Mouse (Mus musculus): ENCODE data around the gene Ereg. TPM values are rescaled to one million over a fixed set of nuclear protein-coding genes. Genes with fewer than 3 reads are reported as not detected.

The Ereg gene
- polyA plus RNA-seq, 1 experiment from 2014 or later, result 0.13 TPM

- Histone ChIP-seq H3K27ac (ENCODE audit: poor library complexity, severe bottlenecking) (no peak overlapping the region), H3K27me3 (replicated peaks) (peaks cover 8% of the 10 kb centered on the region; the same call in 1 of the 2 replicates), H3K9ac (no peak overlapping the region), H3K4me3 (peak overlapping the region; percentile 53), H3K36me3 (no peaks in the 10 kb centered on the region), H3K4me2 (peak overlapping the region; percentile 84), H3K9me3 (replicated peaks) (no peaks in the 10 kb centered on the region), H3K4me1 (replicated peaks) (peaks cover 13% of the 10 kb centered on the region)
- no peak for ATAC-seq (ENCODE audit: insufficient number of reproducible peaks, low FRiP score)
- WGBS, result 60% methylated on average over 8 of the region's 8 CpGs
Measured at GRCm38 (mm10) chr5:91073626-91074025, 796 bp upstream of the Ereg start.

GRCm38 (mm10) chr5:91074026-91074425 is 396 bp upstream of the Ereg start:
- peak overlapping the region; percentile 53 for H3K4me3 ChIP-seq

DNA sequence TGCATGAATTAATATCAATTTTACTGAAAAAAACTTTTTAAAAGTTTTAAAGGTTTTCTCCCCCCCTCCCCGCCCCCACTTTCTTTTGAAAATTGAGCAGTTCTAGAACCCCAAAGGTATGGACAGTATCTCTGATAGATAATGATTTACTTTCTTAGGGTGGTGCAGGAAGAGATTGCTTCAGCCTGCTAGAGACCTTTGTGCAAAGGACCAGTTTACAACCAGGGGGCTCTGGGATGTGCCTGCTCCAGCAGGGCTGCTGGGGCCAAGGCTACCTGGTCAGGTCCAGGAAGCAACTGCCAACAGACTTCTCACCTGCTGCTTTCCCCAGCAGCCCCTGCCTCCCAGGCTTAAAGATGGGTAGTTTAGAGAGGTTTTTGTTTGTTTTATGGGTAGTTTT is 599 bp downstream of the Ereg start:
- 33% methylated on average over 1 of the region's 1 CpGs for WGBS
- no peaks in the 10 kb centered on the region for H3K36me3 ChIP-seq
- no peak overlapping the region for H3K9ac ChIP-seq
- H3K4me3 ChIP-seq, result peak overlapping the region; percentile 53
- H3K27ac ChIP-seq (ENCODE audit: poor library complexity, severe bottlenecking), result no peak overlapping the region
- H3K9me3 ChIP-seq (replicated peaks), result no peaks in the 10 kb centered on the region
- ATAC-seq (ENCODE audit: insufficient number of reproducible peaks, low FRiP score), result no peak
- peaks cover 17% of the 10 kb centered on the region for H3K4me1 ChIP-seq (replicated peaks)
- H3K27me3 ChIP-seq (replicated peaks), result peaks cover 8% of the 10 kb centered on the region; the same call in 1 of the 2 replicates
- H3K4me2 ChIP-seq, result peak overlapping the region; percentile 84

More at GRCm38 (mm10) chr5:91074026-91074425, 396 bp upstream of the Ereg start:
- WGBS, result 25% methylated on average over 8 of the region's 8 CpGs
- Histone ChIP-seq H3K27me3 (replicated peaks) (peaks cover 8% of the 10 kb centered on the region; the same call in 1 of the 2 replicates), H3K9ac (peak overlapping the region; percentile 66), H3K27ac (ENCODE audit: poor library complexity, severe bottlenecking) (no peak overlapping the region), H3K4me1 (replicated peaks) (peaks cover 13% of the 10 kb centered on the region), H3K9me3 (replicated peaks) (no peaks in the 10 kb centered on the region), H3K36me3 (no peaks in the 10 kb centered on the region), H3K4me2 (peak overlapping the region; percentile 84)
- peak; percentile 36; the same call in 1 of the 2 replicates for ATAC-seq (ENCODE audit: insufficient number of reproducible peaks, low FRiP score)

DNA sequence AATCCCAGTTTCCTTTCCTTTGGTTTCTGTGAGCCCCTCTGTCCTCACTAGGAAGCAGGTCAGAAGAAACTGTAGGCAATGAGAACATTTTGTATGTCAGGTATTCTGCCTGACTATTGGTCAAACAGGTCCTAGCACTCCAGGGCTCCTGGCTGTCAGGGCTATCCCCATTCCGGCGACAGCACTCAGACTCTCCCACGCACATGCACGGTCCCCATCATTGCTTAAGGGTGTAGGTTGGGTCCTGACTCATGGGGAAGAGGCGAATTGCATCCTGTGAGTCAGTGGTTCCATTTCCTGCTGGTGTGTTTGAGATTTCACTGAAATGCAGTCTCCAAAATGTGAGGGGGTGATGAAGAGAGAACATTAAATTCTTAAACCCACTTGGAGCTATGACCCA is 8.6 kb downstream of the Ereg start:
- H3K27me3 ChIP-seq (replicated peaks), result no peaks in the 10 kb centered on the region
- H3K27ac ChIP-seq (ENCODE audit: poor library complexity, severe bottlenecking), result no peak overlapping the region
- H3K4me2 ChIP-seq, result no peak overlapping the region
- no peak overlapping the region for H3K4me3 ChIP-seq
- no peak for ATAC-seq (ENCODE audit: insufficient number of reproducible peaks, low FRiP score)
- H3K36me3 ChIP-seq, result no peaks in the 10 kb centered on the region
- H3K9me3 ChIP-seq (replicated peaks), result no peaks in the 10 kb centered on the region
- H3K4me1 ChIP-seq (replicated peaks), result peaks cover 4% of the 10 kb centered on the region; the same call in 1 of the 2 replicates
- WGBS, result 56% methylated on average over 5 of the region's 5 CpGs
- no peak overlapping the region for H3K9ac ChIP-seq

DNA sequence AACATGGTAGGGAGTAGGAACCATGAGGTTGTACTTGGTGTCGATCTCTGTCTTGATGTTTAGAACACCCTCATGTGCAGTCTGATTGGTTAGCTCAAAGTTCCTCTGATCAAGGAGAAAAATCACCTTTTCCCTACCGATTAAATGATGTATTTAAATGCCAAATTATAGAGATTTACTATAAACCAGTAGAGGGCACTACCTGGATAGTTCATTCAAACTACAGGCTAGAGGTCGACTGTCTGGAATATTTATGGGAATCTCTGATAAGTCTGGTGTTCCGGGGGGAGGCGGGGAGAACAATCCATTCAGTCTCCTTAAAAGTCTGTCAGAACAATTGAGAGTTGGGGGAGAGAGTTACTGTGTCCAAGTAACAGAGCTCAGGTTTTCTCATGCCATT is 10.9 kb downstream of the Ereg start:
- H3K9me3 ChIP-seq (replicated peaks), result no peaks in the 10 kb centered on the region
- ATAC-seq (ENCODE audit: insufficient number of reproducible peaks, low FRiP score), result no peak
- no peak overlapping the region for H3K4me3 ChIP-seq
- no peaks in the 10 kb centered on the region for H3K27me3 ChIP-seq (replicated peaks)
- WGBS, result 52% methylated on average over 5 of the region's 5 CpGs
- H3K4me1 ChIP-seq (replicated peaks), result no peaks in the 10 kb centered on the region
- no peak overlapping the region for H3K9ac ChIP-seq
- H3K27ac ChIP-seq (ENCODE audit: poor library complexity, severe bottlenecking), result no peak overlapping the region
- H3K4me2 ChIP-seq, result no peak overlapping the region
- H3K36me3 ChIP-seq, result no peaks in the 10 kb centered on the region

DNA sequence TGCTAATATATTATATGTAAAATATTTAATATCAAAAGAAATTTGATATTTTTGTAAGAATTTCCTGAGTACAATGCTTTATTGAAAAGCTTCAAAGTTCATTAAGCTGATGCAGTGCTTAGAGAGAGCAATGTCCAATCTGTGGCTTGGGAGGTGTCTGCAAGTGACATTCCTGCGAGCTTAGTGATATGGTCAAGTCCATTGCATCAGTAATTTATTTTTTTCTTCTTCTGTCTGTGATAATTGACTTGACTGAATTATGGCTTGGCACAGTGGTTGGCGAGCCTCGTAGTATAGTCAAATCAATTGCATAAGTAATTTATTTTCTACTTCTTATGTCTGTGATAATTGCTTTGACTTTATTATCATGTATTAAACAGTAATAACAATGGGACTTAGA is 15.9 kb downstream of the Ereg start:
- Histone ChIP-seq H3K36me3 (no peaks in the 10 kb centered on the region), H3K27ac (ENCODE audit: poor library complexity, severe bottlenecking) (no peak overlapping the region), H3K9ac (no peak overlapping the region), H3K4me2 (no peak overlapping the region), H3K4me1 (replicated peaks) (no peaks in the 10 kb centered on the region), H3K4me3 (no peak overlapping the region), H3K9me3 (replicated peaks) (no peaks in the 10 kb centered on the region), H3K27me3 (replicated peaks) (no peaks in the 10 kb centered on the region)
- ATAC-seq (ENCODE audit: insufficient number of reproducible peaks, low FRiP score), result no peak
- WGBS, result 76% methylated on average over 3 of the region's 3 CpGs

DNA sequence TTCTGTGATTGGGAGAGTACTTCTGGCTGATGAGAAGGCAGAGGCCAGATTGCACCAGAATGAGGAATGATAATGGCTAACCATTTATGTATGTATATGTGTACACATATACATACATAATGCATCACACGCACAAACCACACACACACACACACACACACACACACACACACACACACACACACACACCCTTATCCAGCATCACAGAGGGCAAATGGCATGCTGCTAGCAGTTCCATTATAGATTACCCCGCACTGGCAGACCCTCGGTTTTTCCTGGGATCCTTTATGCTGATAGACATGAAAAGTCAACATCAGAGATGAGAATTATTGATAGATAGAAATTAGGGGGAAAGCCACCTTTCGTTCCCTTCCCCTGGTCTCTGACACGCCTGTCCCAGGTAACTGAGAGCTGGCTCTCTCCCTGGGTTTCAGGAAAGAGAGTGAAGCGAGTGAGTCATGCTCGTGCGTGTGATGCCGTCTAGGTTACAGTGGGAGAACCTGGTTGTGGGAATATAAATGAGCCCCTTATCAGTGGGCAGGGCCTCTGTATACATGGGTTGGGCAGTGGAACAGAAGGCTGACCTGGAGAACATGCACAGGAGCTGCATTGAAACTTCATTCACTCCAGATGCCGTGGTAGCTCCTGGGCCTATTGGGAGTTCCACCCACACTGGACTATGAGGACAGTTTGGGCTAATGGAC is 23.6 kb downstream of the Ereg start:
- Histone ChIP-seq H3K9me3 (replicated peaks) (no peaks in the 10 kb centered on the region), H3K9ac (no peak overlapping the region), H3K27ac (ENCODE audit: poor library complexity, severe bottlenecking) (no peak overlapping the region), H3K4me2 (no peak overlapping the region), H3K36me3 (no peaks in the 10 kb centered on the region), H3K4me1 (replicated peaks) (no peaks in the 10 kb centered on the region), H3K4me3 (no peak overlapping the region), H3K27me3 (replicated peaks) (no peaks in the 10 kb centered on the region)
- no peak for ATAC-seq (ENCODE audit: insufficient number of reproducible peaks, low FRiP score)
- WGBS, result 83% methylated on average over 10 of the region's 10 CpGs

GRCm38 (mm10) chr5:91101742-91102141 is 27.3 kb downstream of the Ereg start:
- no peak for ATAC-seq (ENCODE audit: insufficient number of reproducible peaks, low FRiP score)
- Histone ChIP-seq H3K9ac (no peak overlapping the region), H3K4me3 (no peak overlapping the region), H3K4me2 (no peak overlapping the region), H3K36me3 (no peaks in the 10 kb centered on the region), H3K27ac (ENCODE audit: poor library complexity, severe bottlenecking) (no peak overlapping the region), H3K4me1 (replicated peaks) (no peaks in the 10 kb centered on the region), H3K27me3 (replicated peaks) (no peaks in the 10 kb centered on the region), H3K9me3 (replicated peaks) (no peaks in the 10 kb centered on the region)
- WGBS, result 84% methylated on average over 5 of the region's 5 CpGs

DNA sequence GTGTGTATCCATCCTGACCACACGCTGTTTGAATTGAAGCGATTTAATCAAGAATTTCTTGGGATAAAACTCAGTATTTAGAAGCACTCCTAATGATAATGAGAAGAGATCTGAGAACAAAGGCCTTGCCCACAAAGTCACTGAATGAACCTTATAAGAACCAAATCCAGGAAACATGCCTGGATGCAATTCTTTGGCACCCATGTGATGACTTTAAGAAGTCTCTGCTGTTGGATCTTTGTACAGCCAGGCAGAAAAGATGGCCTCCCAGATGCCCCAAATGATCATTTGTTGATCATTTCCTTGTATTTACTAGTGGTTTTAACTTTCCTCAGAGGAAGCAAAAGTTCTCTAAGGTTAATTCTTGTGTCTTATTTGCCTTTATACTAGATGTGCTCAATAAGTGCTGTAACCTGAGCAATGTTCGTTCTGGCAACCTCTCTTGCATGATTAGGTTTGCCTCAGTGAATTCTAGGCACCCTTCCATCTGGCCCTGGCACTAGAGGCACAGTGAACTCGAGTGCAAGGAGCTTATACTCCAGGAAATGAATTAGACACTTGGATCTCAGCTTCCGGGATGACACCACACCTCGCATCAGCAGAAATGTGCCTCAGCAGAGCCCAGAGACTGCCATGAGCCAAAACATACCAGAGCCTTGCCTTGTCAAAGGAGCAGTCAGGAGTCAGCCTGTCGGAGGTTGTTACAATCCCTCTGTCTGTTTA is 29.7 kb downstream of the Ereg start:
- H3K9ac ChIP-seq, result no peak overlapping the region
- no peaks in the 10 kb centered on the region for H3K27me3 ChIP-seq (replicated peaks)
- no peak for ATAC-seq (ENCODE audit: insufficient number of reproducible peaks, low FRiP score)
- no peak overlapping the region for H3K27ac ChIP-seq (ENCODE audit: poor library complexity, severe bottlenecking)
- no peaks in the 10 kb centered on the region for H3K4me1 ChIP-seq (replicated peaks)
- WGBS, result 73% methylated on average over 7 of the region's 7 CpGs
- no peaks in the 10 kb centered on the region for H3K36me3 ChIP-seq
- H3K4me2 ChIP-seq, result no peak overlapping the region
- H3K4me3 ChIP-seq, result no peak overlapping the region
- H3K9me3 ChIP-seq (replicated peaks), result no peaks in the 10 kb centered on the region

DNA sequence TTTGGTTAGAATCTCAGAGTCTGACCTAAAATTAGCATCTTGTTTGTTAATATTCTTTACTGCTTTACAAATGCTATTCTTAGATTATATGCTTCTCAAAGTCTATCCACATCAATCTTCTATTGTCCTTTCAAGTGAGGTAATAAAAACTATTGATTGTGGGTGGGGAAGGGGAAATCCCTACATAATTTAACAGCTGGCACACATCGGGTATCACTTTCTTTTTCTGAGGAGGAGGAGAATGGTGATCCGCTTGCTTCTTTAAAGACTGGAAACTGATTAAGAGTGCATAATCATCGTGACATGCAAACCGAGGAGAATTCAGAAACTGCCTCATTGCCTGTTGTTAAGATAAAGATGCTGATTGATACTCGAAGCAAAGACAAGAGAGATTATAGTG is 31.8 kb downstream of the Ereg start:
- Histone ChIP-seq H3K27me3 (replicated peaks) (no peaks in the 10 kb centered on the region), H3K4me3 (no peak overlapping the region), H3K36me3 (no peaks in the 10 kb centered on the region), H3K27ac (ENCODE audit: poor library complexity, severe bottlenecking) (no peak overlapping the region), H3K4me2 (no peak overlapping the region), H3K4me1 (replicated peaks) (no peaks in the 10 kb centered on the region), H3K9ac (no peak overlapping the region), H3K9me3 (replicated peaks) (no peaks in the 10 kb centered on the region)
- no peak for ATAC-seq (ENCODE audit: insufficient number of reproducible peaks, low FRiP score)
- WGBS, result 72% methylated on average over 5 of the region's 5 CpGs

DNA sequence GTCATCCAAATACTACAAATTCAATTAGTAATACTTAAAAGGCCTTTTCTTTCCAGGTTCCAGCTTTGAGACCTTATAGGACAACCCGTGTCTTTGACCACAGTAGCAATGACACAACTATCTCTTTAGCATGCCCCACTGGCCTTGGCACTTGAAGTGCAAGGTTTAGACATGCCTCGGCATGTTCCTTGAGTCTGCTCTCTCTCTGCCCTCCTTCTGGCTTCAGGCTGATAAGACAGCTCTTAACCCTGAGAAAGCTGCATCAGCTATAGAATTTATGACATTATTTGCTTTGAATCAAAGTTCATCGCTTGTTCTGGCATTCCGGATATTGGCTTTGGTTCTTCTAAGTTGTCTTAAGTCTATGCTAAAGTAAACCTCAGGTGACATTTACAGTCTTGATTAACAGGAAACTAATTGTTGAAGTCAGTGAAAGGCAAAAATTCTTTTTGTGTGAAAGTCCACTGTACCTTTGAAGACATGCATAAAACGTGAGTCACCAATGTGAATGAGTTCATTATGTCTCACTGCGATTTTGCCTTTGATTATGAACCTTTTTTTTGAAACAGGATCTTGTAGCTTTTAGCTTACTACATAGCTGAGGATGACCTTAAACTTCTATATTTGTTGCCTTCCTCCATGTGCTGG is 35.7 kb downstream of the Ereg start:
- no peak for ATAC-seq (ENCODE audit: insufficient number of reproducible peaks, low FRiP score)
- no peaks in the 10 kb centered on the region for H3K27me3 ChIP-seq (replicated peaks)
- 79% methylated on average over 6 of the region's 6 CpGs for WGBS
- H3K4me2 ChIP-seq, result no peak overlapping the region
- H3K9me3 ChIP-seq (replicated peaks), result no peaks in the 10 kb centered on the region
- H3K4me3 ChIP-seq, result no peak overlapping the region
- H3K27ac ChIP-seq (ENCODE audit: poor library complexity, severe bottlenecking), result no peak overlapping the region
- H3K9ac ChIP-seq, result no peak overlapping the region
- peaks cover 4% of the 10 kb centered on the region; the same call in 1 of the 2 replicates for H3K4me1 ChIP-seq (replicated peaks)
- no peaks in the 10 kb centered on the region for H3K36me3 ChIP-seq
